Mouse (Mus musculus) hindbrain, postnatal 0 days (tissue): ENCODE measurements around the gene B4galnt1. TPM values are rescaled to one million over a fixed set of nuclear protein-coding genes. Genes with fewer than 3 reads are reported as not detected.

Source experiments
- ATAC-seq: fragments of 200-750 bp; cut with Nextera tagmentation; 2 replicates; pipeline ENCODE4 v1.8.0; 2017; ENCODE audit warnings: mild to moderate bottlenecking, moderate TSS enrichment, moderate library complexity
- DNase-seq: peaks from one replicate; pipeline ENCODE4 v3.0.0-alpha.2; 2015; ENCODE audit warnings: low spot score
- H3K27ac ChIP-seq: fragments of 300-500 bp; sonication (generic); 2 replicates; pipeline ENCODE4 v1.5.1; 2014; ENCODE audit warnings: mild to moderate bottlenecking
- H3K27me3 ChIP-seq: fragments of 300-500 bp; sonication (generic); 2 replicates; pipeline ENCODE4 v1.6.1; 2014; ENCODE audit warnings: low read length, mixed read lengths; ENCODE audit not compliant: insufficient read depth
- H3K36me3 ChIP-seq: fragments of 300-500 bp; sonication (generic); 2 replicates; pipeline ENCODE4 v1.6.1; 2014; ENCODE audit warnings: low read length, mixed read lengths; ENCODE audit not compliant: insufficient read depth
- H3K4me1 ChIP-seq: fragments of 300-500 bp; sonication (generic); 2 replicates; pipeline ENCODE4 v1.6.1; 2014; ENCODE audit warnings: antibody characterized with exemption, low read length, mixed read lengths; ENCODE audit not compliant: insufficient read depth
- H3K4me2 ChIP-seq: fragments of 300-500 bp; sonication (generic); 2 replicates; pipeline ENCODE4 v1.6.1; 2014; ENCODE audit warnings: low read depth, mild to moderate bottlenecking, low read length, moderate library complexity, mixed read lengths
- H3K4me3 ChIP-seq: fragments of 300-500 bp; sonication (generic); 2 replicates; pipeline ENCODE4 v1.5.1; 2014; ENCODE audit warnings: low read length
- H3K9ac ChIP-seq: fragments of 300-500 bp; sonication (generic); replicated peaks from 2 replicates; pipeline ENCODE4 v1.6.1; 2014; ENCODE audit warnings: mild to moderate bottlenecking, low read length, moderate library complexity, mixed read lengths
- H3K9me3 ChIP-seq: fragments of 300-500 bp; sonication (generic); 2 replicates; pipeline ENCODE4 v1.6.1; 2016; ENCODE audit warnings: low read length, mixed read lengths
- CTCF ChIP-seq: IDR thresholded peaks from 2 replicates; pipeline ENCODE4 v1.5.1; 2016; ENCODE audit warnings: antibody characterized with exemption, control low read depth, low read depth
- WGBS: fragments of 180-500 bp; shearing (Covaris S2); extraction: QIAGEN DNeasy Blood & Tissue Kit; methylation state at CpG from one replicate; pipeline ENCODE4 v1.1.7; 2014; 5-methylcytosine and 5-hydroxymethylcytosine counted together
- polyA plus RNA-seq: library from polyadenylated mRNA; unstranded; fragments of >200 nt; fragmentation: Nextera tagmentation; extraction: Ambion mirVana; gene quantifications from 2 replicates; pipeline ENCODE4 v1.2.1, GENCODE M21; 2015
- total RNA-seq: library from RNA; depleted of rRNA; stranded (reverse); fragments of >200 nt; gene quantifications from 2 replicates; pipeline ENCODE4 v1.2.3, GENCODE M21; 2014

The B4galnt1 gene
- total and polyA plus RNA-seq, 2 experiments from 2014 or later, result 65.3 to 112 TPM

GRCm38 (mm10) chr10:127166771-127167613 is 2.0 kb downstream of the B4galnt1 start:
- peak overlapping the region; percentile 76 for H3K4me3 ChIP-seq
- peak overlapping the region; percentile 96 for H3K27ac ChIP-seq
- no peak for DNase-seq
- peaks cover 5% of the 10 kb centered on the region; the same call in 1 of the 2 replicates for H3K36me3 ChIP-seq
- H3K9ac ChIP-seq, result peak overlapping the region; percentile 96
- WGBS, result 24% methylated on average over 15 of the region's 15 CpGs
- H3K4me1 ChIP-seq, result 0 out of 2 replicates have a peak, but pooled peaks cover 7% of the 10 kb centered on the region
- no peaks in the 10 kb centered on the region for H3K27me3 ChIP-seq
- H3K9me3 ChIP-seq, result no peaks in the 10 kb centered on the region
- ATAC-seq, result no peak
- H3K4me2 ChIP-seq, result peak overlapping the region; percentile 89
- TF ChIP-seq CTCF, result no peak

GRCm38 (mm10) chr10:127167614-127168192 is 2.7 kb downstream of the B4galnt1 start:
- no peak for TF ChIP-seq CTCF
- Histone ChIP-seq H3K27me3 (no peaks in the 10 kb centered on the region), H3K4me3 (0 out of 2 replicates have a peak overlapping the region, but pooled peaks have one; percentile 76), H3K27ac (no peak overlapping the region), H3K9me3 (no peaks in the 10 kb centered on the region), H3K4me2 (peak overlapping the region; percentile 89), H3K36me3 (peaks cover 5% of the 10 kb centered on the region; the same call in 1 of the 2 replicates), H3K4me1 (0 out of 2 replicates have a peak, but pooled peaks cover 7% of the 10 kb centered on the region), H3K9ac (0 out of 2 replicates have a peak overlapping the region, but pooled peaks have one; percentile 5)
- WGBS, result 58% methylated on average over 10 of the region's 10 CpGs
- ATAC-seq, result no peak
- no peak for DNase-seq

- DNase-seq, result peak; percentile 71
- no peaks in the 10 kb centered on the region for H3K27me3 ChIP-seq
Measured at GRCm38 (mm10) chr10:127170002-127170401, 5.0 kb downstream of the B4galnt1 start.

GRCm38 (mm10) chr10:127170837-127171272 is 5.8 kb downstream of the B4galnt1 start:
- H3K27ac ChIP-seq, result no peak overlapping the region
- H3K36me3 ChIP-seq, result peaks cover 5% of the 10 kb centered on the region; the same call in 1 of the 2 replicates
- peak; percentile 72 for DNase-seq
- H3K27me3 ChIP-seq, result no peaks in the 10 kb centered on the region; the same call in 1 of the 2 replicates
- ATAC-seq, result peak; percentile 55; the same call in 1 of the 2 replicates
- no peak overlapping the region; the same call in 1 of the 2 replicates for H3K9ac ChIP-seq
- TF ChIP-seq CTCF, result peak; percentile 79
- peak overlapping the region; percentile 51 for H3K4me2 ChIP-seq
- H3K4me3 ChIP-seq, result peak overlapping the region; percentile 19
- H3K9me3 ChIP-seq, result no peaks in the 10 kb centered on the region
- 0 out of 2 replicates have a peak, but pooled peaks cover 7% of the 10 kb centered on the region for H3K4me1 ChIP-seq
- under 1% methylated on average over 28 of the region's 29 CpGs for WGBS

More at GRCm38 (mm10) chr10:127170002-127170401, 5.0 kb downstream of the B4galnt1 start:
- peak overlapping the region; percentile 51 for H3K4me2 ChIP-seq
- H3K4me3 ChIP-seq, result no peak overlapping the region
- no peak overlapping the region for H3K27ac ChIP-seq
- WGBS, result 6% methylated on average over 22 of the region's 22 CpGs
- TF ChIP-seq CTCF, result peak; percentile 61
- ATAC-seq, result no peak
- no peak overlapping the region for H3K9ac ChIP-seq
- H3K4me1 ChIP-seq, result 0 out of 2 replicates have a peak, but pooled peaks cover 7% of the 10 kb centered on the region
- H3K36me3 ChIP-seq, result peaks cover 5% of the 10 kb centered on the region; the same call in 1 of the 2 replicates
- H3K9me3 ChIP-seq, result no peaks in the 10 kb centered on the region

- H3K27me3 ChIP-seq, result peaks cover 8% of the 10 kb centered on the region; the same call in 1 of the 2 replicates
- H3K4me1 ChIP-seq, result 0 out of 2 replicates have a peak, but pooled peaks cover 7% of the 10 kb centered on the region
- peaks cover 5% of the 10 kb centered on the region; the same call in 1 of the 2 replicates for H3K36me3 ChIP-seq
- H3K9ac ChIP-seq, result no peak overlapping the region
- H3K4me2 ChIP-seq, result no peak overlapping the region
- H3K4me3 ChIP-seq, result no peak overlapping the region
- ATAC-seq, result no peak
- no peak for TF ChIP-seq CTCF
- no peak for DNase-seq
- no peak overlapping the region for H3K27ac ChIP-seq
- H3K9me3 ChIP-seq, result no peaks in the 10 kb centered on the region
- 87% methylated on average over 15 of the region's 15 CpGs for WGBS
Measured at GRCm38 (mm10) chr10:127171631-127172200, 6.7 kb downstream of the B4galnt1 start.
